Mouse (Mus musculus): ENCODE data around the gene Oaz2. TPM values are rescaled to one million over a fixed set of nuclear protein-coding genes. Genes with fewer than 3 reads are reported as not detected.

Oaz2 gene
- total RNA-seq (2023), result 25.1 TPM

DNA sequence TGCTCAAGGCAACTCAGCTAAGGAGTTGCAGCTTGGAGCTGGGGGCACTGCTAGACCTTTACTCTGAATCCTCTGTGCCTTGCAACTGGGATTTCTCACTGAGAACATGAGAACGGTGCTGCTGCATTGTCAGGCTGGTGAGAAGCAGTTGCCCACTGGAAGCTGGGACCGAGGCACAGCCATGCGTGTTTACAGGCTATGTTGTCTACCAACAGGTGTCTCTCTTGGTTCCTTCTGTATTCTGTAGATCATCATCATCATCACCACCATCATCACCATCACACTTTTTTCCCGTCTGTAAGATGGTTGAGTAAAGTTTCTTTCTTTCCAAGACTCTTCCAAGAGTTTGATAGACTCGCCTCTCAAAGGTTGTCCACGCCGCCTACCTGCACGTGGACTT, at the start of gene Oaz2:
TSS of gene Oaz2 (plus strand) at position 301 of the 400 bp plus-strand sequence.

DNA sequence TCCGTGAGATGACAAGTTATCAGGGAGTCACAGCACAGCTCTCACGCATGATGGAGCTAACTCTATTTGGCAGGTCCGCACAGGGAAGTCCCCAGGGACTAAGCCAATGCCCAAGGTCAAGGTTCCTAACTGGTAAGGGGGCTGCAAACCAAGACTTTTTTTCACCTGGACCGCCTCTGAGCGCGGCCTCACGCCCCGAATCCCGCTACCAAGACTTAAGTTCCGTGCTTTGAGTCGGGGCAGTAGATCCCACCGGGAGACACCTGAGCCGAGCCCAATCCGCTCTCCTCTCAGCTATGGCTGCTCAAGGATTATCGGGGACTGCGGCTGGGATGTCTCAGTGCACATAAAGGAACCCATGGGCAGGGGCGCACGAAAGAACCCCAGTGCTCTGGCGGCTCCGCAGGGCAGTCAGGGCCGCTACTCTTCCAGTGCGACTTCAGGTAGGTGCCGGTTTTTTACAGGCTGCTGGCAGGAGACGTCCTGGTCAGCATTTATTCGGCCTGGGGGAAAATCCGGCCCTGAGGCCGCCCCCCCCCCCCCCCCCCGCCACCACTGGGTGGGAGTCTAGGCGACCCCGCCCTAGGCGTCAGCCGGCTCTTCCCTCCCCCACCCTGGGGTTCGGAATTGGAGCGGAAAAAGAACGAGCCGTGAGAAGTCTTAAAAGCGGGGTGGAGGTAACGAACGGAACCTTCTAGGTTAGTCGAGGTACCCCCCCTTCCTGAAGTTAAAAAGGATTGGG, 38.6 kb upstream of the Oaz2 start, which contains the start of gene Rbpms2:
TSS of gene Rbpms2 (plus strand) at position 624 of the 742 bp plus-strand sequence.

Other genes with a start within 250 kb of the Oaz2 start
- gene Slc51b, start 245.0 kb upstream of the Oaz2 start, total RNA-seq (2023), result not detected
- 26.8 TPM for gene Mtfmt, start 232.2 kb upstream of the Oaz2 start, total RNA-seq (2023)
- 43.0 TPM for gene Spg21, start 207.1 kb upstream of the Oaz2 start, total RNA-seq (2023)
- gene Ankdd1a, start 147.8 kb upstream of the Oaz2 start, total RNA-seq (2023), result not detected
- 48.3 TPM for gene Plekho2, start 88.0 kb upstream of the Oaz2 start, total RNA-seq (2023)
- gene Pif1, start 80.8 kb upstream of the Oaz2 start, total RNA-seq (2023), result not detected
- 0.70 TPM for gene Rbpms2, start 38.4 kb upstream of the Oaz2 start, total RNA-seq (2023)
- 17.3 TPM for gene Zfp609, start 159.6 kb downstream of the Oaz2 start, total RNA-seq (2023)
- gene Pclaf, start 222.2 kb downstream of the Oaz2 start, total RNA-seq (2023), result 1.2 TPM
- 19.6 TPM for gene Trip4, start 240.8 kb downstream of the Oaz2 start, total RNA-seq (2023)
- 71.7 TPM for gene Csnk1g1, start 240.9 kb downstream of the Oaz2 start, total RNA-seq (2023)